Mouse (Mus musculus) stomach, postnatal 0 days (tissue): Measurements from ENCODE around the gene Pigf. TPM values are rescaled to one million over a fixed set of nuclear protein-coding genes. Genes with fewer than 3 reads are reported as not detected.

Source experiments
- ATAC-seq: fragments of 200-750 bp; cut with Nextera tagmentation; 2 replicates; pipeline ENCODE4 v1.8.0; 2017; ENCODE audit not compliant: low FRiP score, low TSS enrichment
- DNase-seq: peaks from one replicate; pipeline ENCODE4 v3.0.0-alpha.2; 2016; ENCODE audit warnings: low spot score
- H3K27ac ChIP-seq: fragments of 300-500 bp; sonication (generic); replicated peaks from 2 replicates; pipeline ENCODE4 v1.5.1; 2014; ENCODE audit warnings: mild to moderate bottlenecking, control low read depth
- H3K27me3 ChIP-seq: fragments of 300-500 bp; sonication (generic); 2 replicates; pipeline ENCODE4 v1.6.1; 2014; ENCODE audit warnings: low read length; ENCODE audit not compliant: control insufficient read depth, insufficient read depth
- H3K36me3 ChIP-seq: fragments of 300-500 bp; sonication (generic); 2 replicates; pipeline ENCODE4 v1.6.1; 2014; ENCODE audit warnings: low read length, mixed read lengths; ENCODE audit not compliant: control insufficient read depth, insufficient read depth
- H3K4me1 ChIP-seq: fragments of 300-500 bp; sonication (generic); replicated peaks from 2 replicates; pipeline ENCODE4 v1.6.1; 2014; ENCODE audit warnings: antibody characterized with exemption; ENCODE audit not compliant: control insufficient read depth, insufficient read depth
- H3K4me2 ChIP-seq: fragments of 300-500 bp; sonication (generic); replicated peaks from 2 replicates; pipeline ENCODE4 v1.6.1; 2014; ENCODE audit warnings: low read depth, mild to moderate bottlenecking, control low read depth, moderate library complexity
- H3K4me3 ChIP-seq: fragments of 300-500 bp; sonication (generic); 2 replicates; pipeline ENCODE4 v1.5.1; 2014; ENCODE audit warnings: low read depth, low read length, control low read depth
- H3K9ac ChIP-seq: fragments of 300-500 bp; sonication (generic); 2 replicates; pipeline ENCODE4 v1.6.1; 2014; ENCODE audit warnings: mild to moderate bottlenecking, low read length, control low read depth, mixed read lengths
- H3K9me3 ChIP-seq: fragments of 300-500 bp; sonication (generic); 2 replicates; pipeline ENCODE4 v1.6.1; 2016; ENCODE audit warnings: low read length; ENCODE audit not compliant: control insufficient read depth
- CTCF ChIP-seq: IDR thresholded peaks from 2 replicates; pipeline ENCODE4 v1.5.1; 2016; ENCODE audit warnings: antibody characterized with exemption, low read depth, mild to moderate bottlenecking, moderate library complexity
- EP300 ChIP-seq: optimal IDR thresholded peaks from 2 replicates; pipeline ENCODE3; 2016; ENCODE audit warnings: antibody characterized with exemption
- WGBS: fragments of 180-500 bp; shearing (Covaris S2); extraction: QIAGEN DNeasy Blood & Tissue Kit; methylation state at CpG from one replicate; pipeline ENCODE4 v1.1.7; 2014; 5-methylcytosine and 5-hydroxymethylcytosine counted together
- polyA plus RNA-seq: library from polyadenylated mRNA; unstranded; fragments of >200 nt; fragmentation: Nextera tagmentation; extraction: Ambion mirVana; gene quantifications from 2 replicates; pipeline ENCODE4 v1.2.1, GENCODE M21; 2015

Pigf gene
- polyA plus RNA-seq, 1 experiment from 2014 or later = 50.2 TPM

DNA sequence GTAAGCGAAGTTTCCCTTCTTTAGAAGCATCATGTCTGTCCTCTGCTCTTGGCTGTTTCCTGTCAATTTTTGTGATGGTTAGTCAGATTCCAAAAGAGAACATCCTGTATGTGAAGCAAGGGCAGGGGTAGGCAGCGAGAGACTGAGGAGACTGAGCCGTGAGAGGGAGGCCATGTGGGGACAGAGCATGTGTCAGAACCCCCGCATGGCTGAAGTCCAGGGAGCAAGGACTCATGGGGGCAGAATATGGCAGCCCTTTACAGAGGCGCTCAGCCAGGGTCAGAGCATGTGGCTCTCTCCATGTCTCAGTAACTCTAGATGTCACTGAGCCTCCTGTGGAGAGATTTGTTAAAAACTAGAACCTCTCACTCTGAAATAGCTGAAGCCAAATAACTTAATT lies 28.7 kb upstream of the Pigf start:
- TF ChIP-seq EP300 = no peak
- no peak for TF ChIP-seq CTCF
- Histone ChIP-seq H3K4me2 (no peak overlapping the region), H3K9me3 (no peaks in the 10 kb centered on the region), H3K4me3 (no peak overlapping the region), H3K27me3 (no peaks in the 10 kb centered on the region), H3K27ac (no peak overlapping the region), H3K9ac (no peak overlapping the region), H3K36me3 (no peaks in the 10 kb centered on the region), H3K4me1 (no peaks in the 10 kb centered on the region)
- no peak for DNase-seq
- ATAC-seq = no peak
- WGBS = 78% methylated on average over 5 of the region's 5 CpGs

- no peak for DNase-seq
- TF ChIP-seq CTCF (no peak), EP300 (no peak)
- H3K4me3 ChIP-seq = no peak overlapping the region
- ATAC-seq = no peak
- no peak overlapping the region for H3K9ac ChIP-seq
- no peaks in the 10 kb centered on the region for H3K4me1 ChIP-seq
- no peaks in the 10 kb centered on the region for H3K9me3 ChIP-seq
- H3K36me3 ChIP-seq = no peaks in the 10 kb centered on the region
- no peaks in the 10 kb centered on the region for H3K27me3 ChIP-seq
- H3K4me2 ChIP-seq = no peak overlapping the region
- H3K27ac ChIP-seq = no peak overlapping the region
- 39% methylated on average over 1 of the region's 1 CpGs for WGBS
These were observed 27.2 kb upstream of the Pigf start for GRCm38 (mm10) chr17:87052432-87052831.

DNA sequence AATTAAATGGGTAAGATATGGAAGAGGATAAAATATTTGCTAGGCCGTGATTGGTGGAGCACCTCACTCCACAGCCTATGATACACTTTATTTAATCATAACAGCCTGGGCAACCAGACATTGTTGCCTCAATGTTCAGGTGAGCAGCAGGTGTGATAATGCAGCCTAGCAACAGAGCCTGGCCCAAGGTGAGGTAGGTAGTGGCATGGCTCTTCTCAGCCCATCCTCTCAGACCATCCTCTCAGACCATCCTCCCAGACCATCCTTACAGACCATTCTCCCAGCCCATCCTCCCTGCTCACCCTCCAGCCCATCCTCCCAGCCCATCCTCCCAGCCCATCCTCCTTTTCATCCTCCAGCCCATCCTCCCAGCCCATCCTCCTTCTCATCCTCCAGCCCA lies 26.4 kb upstream of the Pigf start:
- H3K36me3 ChIP-seq = no peaks in the 10 kb centered on the region
- H3K4me1 ChIP-seq = no peaks in the 10 kb centered on the region
- H3K4me2 ChIP-seq = no peak overlapping the region
- no peak overlapping the region for H3K27ac ChIP-seq
- H3K9me3 ChIP-seq = no peaks in the 10 kb centered on the region
- no peaks in the 10 kb centered on the region for H3K27me3 ChIP-seq
- TF ChIP-seq EP300 = no peak
- WGBS = 100% methylated on average over 1 of the region's 1 CpGs
- no peak overlapping the region for H3K4me3 ChIP-seq
- H3K9ac ChIP-seq = no peak overlapping the region
- ATAC-seq (no peak), DNase-seq (no peak)

- Histone ChIP-seq H3K27me3 (no peaks in the 10 kb centered on the region), H3K4me1 (no peaks in the 10 kb centered on the region), H3K4me3 (no peak overlapping the region), H3K36me3 (no peaks in the 10 kb centered on the region), H3K9me3 (no peaks in the 10 kb centered on the region), H3K4me2 (no peak overlapping the region), H3K27ac (no peak overlapping the region), H3K9ac (no peak overlapping the region)
- 51% methylated on average over 9 of the region's 9 CpGs for WGBS
- no peak for DNase-seq
- ATAC-seq = no peak
- TF ChIP-seq CTCF (no peak), EP300 (no peak)
These were observed 25.4 kb upstream of the Pigf start for GRCm38 (mm10) chr17:87050469-87051175.

GRCm38 (mm10) chr17:87049696-87050095 lies 24.5 kb upstream of the Pigf start:
- DNase-seq (no peak), ATAC-seq (no peak)
- no peaks in the 10 kb centered on the region for H3K27me3 ChIP-seq
- H3K4me1 ChIP-seq = no peaks in the 10 kb centered on the region
- H3K4me3 ChIP-seq = no peak overlapping the region
- no peaks in the 10 kb centered on the region for H3K9me3 ChIP-seq
- H3K4me2 ChIP-seq = no peak overlapping the region
- 59% methylated on average over 5 of the region's 5 CpGs for whole genome bisulfite sequencing
- H3K27ac ChIP-seq = no peak overlapping the region
- no peak overlapping the region for H3K9ac ChIP-seq
- H3K36me3 ChIP-seq = no peaks in the 10 kb centered on the region
- TF ChIP-seq EP300 (no peak), CTCF (no peak)

GRCm38 (mm10) chr17:87044796-87045195 lies 19.6 kb upstream of the Pigf start:
- Histone ChIP-seq H3K27me3 (no peaks in the 10 kb centered on the region), H3K4me1 (no peaks in the 10 kb centered on the region), H3K4me3 (no peak overlapping the region), H3K9me3 (no peaks in the 10 kb centered on the region), H3K36me3 (no peaks in the 10 kb centered on the region), H3K9ac (no peak overlapping the region), H3K27ac (no peak overlapping the region), H3K4me2 (no peak overlapping the region)
- DNase-seq = no peak
- no peak for ATAC-seq
- WGBS = 79% methylated on average over 8 of the region's 8 CpGs
- TF ChIP-seq EP300 (no peak), CTCF (no peak)
